Comparison of ENCODE assay signal across 16 mouse cellular contexts in the genomic region with DNA sequence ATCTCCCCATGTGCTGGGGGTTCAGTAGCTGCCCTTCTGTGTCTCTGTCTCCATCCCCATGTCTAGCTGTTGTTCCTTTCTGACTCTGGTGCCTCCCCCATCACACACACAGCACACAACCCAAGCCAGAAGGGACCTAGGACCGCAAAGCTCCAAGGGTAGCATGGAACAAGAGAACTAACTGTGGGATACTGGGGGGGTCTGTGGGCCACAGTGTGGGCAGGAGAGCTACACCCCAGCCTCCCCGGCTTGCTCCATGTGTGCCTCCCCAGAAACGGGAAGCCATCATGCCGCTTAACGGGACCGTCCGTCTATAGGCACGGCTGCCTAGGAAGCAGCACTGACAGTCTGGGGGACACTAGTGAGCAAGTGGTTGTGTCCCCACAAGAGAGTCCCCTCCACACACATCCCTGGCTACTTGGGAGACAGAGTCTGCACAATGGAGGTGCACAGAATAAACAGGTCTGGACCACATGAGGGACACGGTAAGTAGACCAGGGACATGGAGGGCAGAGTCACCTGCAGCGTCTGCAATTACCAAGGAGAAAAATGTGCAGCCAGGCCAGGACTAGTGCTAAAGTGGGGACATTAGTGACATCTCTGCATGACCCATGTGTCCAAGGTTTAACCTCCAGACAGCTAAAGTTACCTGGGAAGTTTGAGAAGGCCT. TPM values are rescaled to one million over a fixed set of nuclear protein-coding genes. Genes with fewer than 3 reads are reported as not detected.
DNase-seq lines count a peak whose midpoint lies in the region; ATAC-seq lines count a peak whose summit lies in the region.
"Had no signal": no experiment of that assay in that cellular context is flagged by ENCODE, and none has a peak within 500 bp of the region (broad histone marks: within the 10 kb centered on the region; RNA-seq: fewer than 3 reads in every experiment).

No protein-coding gene starts in this region.

- peak overlapping the region; percentile 50 for H3K9ac ChIP-seq in forebrain, embryonic 13.5 days
- H3K9ac ChIP-seq in midbrain, embryonic 13.5 days (replicated peaks) = peak overlapping the region; percentile 47

- intact Hi-C loops in left cerebral cortex, postnatal 25 days (cut with DNase I) = loop anchor here (2.0 kb wide), 1 partner anchor 19 kb away; no protein-coding TSS in a partner anchor

- peaks cover 50% of the 10 kb centered on the region for H3K4me1 ChIP-seq in forebrain, embryonic 13.5 days
- H3K4me1 ChIP-seq in midbrain, embryonic 13.5 days (replicated peaks) = peaks cover 60% of the 10 kb centered on the region

- DNase-seq in cerebellum, adult 11 months = peak; percentile 44
- peak; percentile 23 to 27 for DNase-seq in left cerebral cortex, adult 8-10 months (ENCODE audit: low spot score in 2 of 2)
- DNase-seq in left cerebral cortex, postnatal 25 days (ENCODE audit: low spot score in 2 of 2) = no peak
- no peak for DNase-seq in ovary, postnatal 10 days (ENCODE audit: low spot score)
- no peak for DNase-seq in adrenal gland, adult 8-10 months
- DNase-seq: gastrocnemius, postnatal 14 days; heart, postnatal 14 days; kidney, postnatal 14 days; thymus, adult 18-20 months had no signal

- WGBS in forebrain, embryonic 13.5 days = 89% methylated on average over 10 of the region's 10 CpGs
- 87% methylated on average over 10 of the region's 10 CpGs for WGBS in midbrain, embryonic 13.5 days

- peaks cover 4% of the 10 kb centered on the region for H3K27me3 ChIP-seq in forebrain, embryonic 13.5 days
- peaks cover 10% of the 10 kb centered on the region; the same call in 1 of the 2 replicates for H3K27me3 ChIP-seq in midbrain, embryonic 13.5 days

- H3K4me3 ChIP-seq in forebrain, embryonic 13.5 days = no peak overlapping the region
- H3K4me3 ChIP-seq in midbrain, embryonic 13.5 days (replicated peaks) = no peak overlapping the region

- peaks cover 55% of the 10 kb centered on the region for H3K36me3 ChIP-seq in forebrain, embryonic 13.5 days (ENCODE audit: poor library complexity, severe bottlenecking)
- peaks cover 56% of the 10 kb centered on the region for H3K36me3 ChIP-seq in midbrain, embryonic 13.5 days

- H3K4me2 ChIP-seq in forebrain, embryonic 13.5 days = 0 out of 2 replicates have a peak overlapping the region, but pooled peaks have one; percentile 10
- no peak overlapping the region for H3K4me2 ChIP-seq in midbrain, embryonic 13.5 days (replicated peaks)

- H3K9me3 ChIP-seq in forebrain, embryonic 13.5 days (replicated peaks) = no peaks in the 10 kb centered on the region
- no peaks in the 10 kb centered on the region for H3K9me3 ChIP-seq in midbrain, embryonic 13.5 days
- H3K9me3 ChIP-seq: limb, embryonic 13.5 days had no signal

- H3K27ac ChIP-seq in forebrain, embryonic 13.5 days = peak overlapping the region; percentile 79
- peak overlapping the region; percentile 92 for H3K27ac ChIP-seq in midbrain, embryonic 13.5 days
- H3K27ac ChIP-seq: limb, embryonic 13.5 days; macrophage had no signal

- no peak for ATAC-seq in cerebellum, adult (ENCODE audit: insufficient number of reproducible peaks, low FRiP score, low TSS enrichment)
- no peak for ATAC-seq in forebrain, embryonic 13.5 days
- ATAC-seq in midbrain, embryonic 13.5 days = no peak

RNA-seq across cellular contexts. Expression of gene Aspdh, which starts 1.5 kb away (rescaled TPM):
- total RNA-seq in left cerebral cortex, adult 8-10 months (2022) = 1 to 10 TPM; 5.2 to 9.7 (median 6.4) TPM
- 10 to 100 TPM in 1 of 2 experiments, 1 to 10 TPM in 1; 9.6 to 10.1 TPM for total RNA-seq in left cerebral cortex, postnatal 25 days (2021)
- 3.8 and 4.0 TPM in 2 replicates for polyA plus RNA-seq in forebrain, embryonic 13.5 days (2015; fragmentation: Nextera tagmentation; extraction: Ambion mirVana)
- polyA plus RNA-seq in midbrain, embryonic 13.5 days (2015; fragmentation: Nextera tagmentation; extraction: Ambion mirVana) = 8.6 and 10.8 TPM in 2 replicates
- 1 to 10 TPM in 3 of 4 experiments, under 1 TPM in 1; 0.73 to 2.0 (median 1.4) TPM for total RNA-seq in adrenal gland, adult 8-10 months (2022)
- total RNA-seq: ES-E14; gastrocnemius, postnatal 14 days; neutrophil, adult 5-6 weeks had no signal
- polyA plus RNA-seq: macrophage had no signal

RNA-seq across cellular contexts. Expression of gene Josd2, which starts 4.1 kb away (rescaled TPM):
- 10 to 100 TPM; 84.0 to 90.6 (median 87.5) TPM for total RNA-seq in left cerebral cortex, adult 8-10 months (2022)
- 10 to 100 TPM; 73.6 to 86.0 TPM for total RNA-seq in left cerebral cortex, postnatal 25 days (2021)
- 49.0 and 56.1 TPM in 2 replicates for polyA plus RNA-seq in forebrain, embryonic 13.5 days (2015; fragmentation: Nextera tagmentation; extraction: Ambion mirVana)
- polyA plus RNA-seq in midbrain, embryonic 13.5 days (2015; fragmentation: Nextera tagmentation; extraction: Ambion mirVana) = 41.6 and 44.8 TPM in 2 replicates
- total RNA-seq in adrenal gland, adult 8-10 months (2022) = 10 to 100 TPM; 43.7 to 56.5 (median 46.9) TPM

RNA-seq across cellular contexts. Expression of gene Emc10, which starts 32.6 kb away (rescaled TPM):
- total RNA-seq in left cerebral cortex, adult 8-10 months (2022) = 100 to 1,000 TPM; 186 to 208 (median 193) TPM
- total RNA-seq in left cerebral cortex, postnatal 25 days (2021) = 100 to 1,000 TPM; 165 to 173 TPM
- polyA plus RNA-seq in forebrain, embryonic 13.5 days (2015; fragmentation: Nextera tagmentation; extraction: Ambion mirVana) = 101 and 106 TPM in 2 replicates
- 118 and 129 TPM in 2 replicates for polyA plus RNA-seq in midbrain, embryonic 13.5 days (2015; fragmentation: Nextera tagmentation; extraction: Ambion mirVana)
- 100 to 1,000 TPM in 3 of 4 experiments, 10 to 100 TPM in 1; 99.0 to 119 (median 110) TPM for total RNA-seq in adrenal gland, adult 8-10 months (2022)

RNA-seq across cellular contexts. Expression of gene Fam71e1, which starts 32.7 kb away (rescaled TPM):
- 10 to 100 TPM; 19.7 to 22.5 (median 20.8) TPM for total RNA-seq in left cerebral cortex, adult 8-10 months (2022)
- 10 to 100 TPM; 17.4 to 18.9 TPM for total RNA-seq in left cerebral cortex, postnatal 25 days (2021)
- 30.1 and 35.0 TPM in 2 replicates for polyA plus RNA-seq in forebrain, embryonic 13.5 days (2015; fragmentation: Nextera tagmentation; extraction: Ambion mirVana)
- 43.0 and 46.1 TPM in 2 replicates for polyA plus RNA-seq in midbrain, embryonic 13.5 days (2015; fragmentation: Nextera tagmentation; extraction: Ambion mirVana)
- 10 to 100 TPM in 3 of 4 experiments, 1 to 10 TPM in 1; 10.0 to 15.5 (median 13.0) TPM for total RNA-seq in adrenal gland, adult 8-10 months (2022)

RNA-seq across cellular contexts. Expression of gene Lrrc4b, which starts 34.9 kb away (rescaled TPM):
- 100 to 1,000 TPM; 272 to 301 (median 284) TPM for total RNA-seq in left cerebral cortex, adult 8-10 months (2022)
- total RNA-seq in left cerebral cortex, postnatal 25 days (2021) = 100 to 1,000 TPM; 268 to 278 TPM
- 11.6 and 12.6 TPM in 2 replicates for polyA plus RNA-seq in forebrain, embryonic 13.5 days (2015; fragmentation: Nextera tagmentation; extraction: Ambion mirVana)
- polyA plus RNA-seq in midbrain, embryonic 13.5 days (2015; fragmentation: Nextera tagmentation; extraction: Ambion mirVana) = 15.7 and 16.4 TPM in 2 replicates
- 10 to 100 TPM in 2 of 4 experiments, 1 to 10 TPM in 2; 6.4 to 15.4 (median 9.8) TPM for total RNA-seq in adrenal gland, adult 8-10 months (2022)
- total RNA-seq: neutrophil, adult 5-6 weeks had no signal
- polyA plus RNA-seq: macrophage had no signal

Comparison
In these comparisons a context has a peak if more than half of its experiments do, and no peak if none do; other contexts are left out.
1. DNase-seq: peak in cerebellum, adult 11 months (single experiment) and left cerebral cortex, adult 8-10 months (2 of 2); none in left cerebral cortex, postnatal 25 days (0 of 2), ovary, postnatal 10 days (single experiment) and adrenal gland, adult 8-10 months (single experiment).